Mouse (Mus musculus) kidney, embryonic 16.5 days (tissue): Measurements from ENCODE around the gene Ldb2. TPM values are rescaled to one million over a fixed set of nuclear protein-coding genes. Genes with fewer than 3 reads are reported as not detected.

ENCODE experiments used
- ATAC-seq: fragments of 200-750 bp; cut with Nextera tagmentation; 2 replicates; pipeline ENCODE4 v1.8.0; 2017; ENCODE audit warnings: moderate TSS enrichment; ENCODE audit not compliant: low FRiP score, low TSS enrichment
- H3K27ac ChIP-seq: fragments of 300-500 bp; sonication (generic); 2 replicates; pipeline ENCODE4 v1.5.1; 2014; ENCODE audit warnings: low read length
- H3K27me3 ChIP-seq: fragments of 300-500 bp; sonication (generic); 2 replicates; pipeline ENCODE4 v1.6.1; 2014; ENCODE audit warnings: low read length, control low read depth, mixed read lengths; ENCODE audit not compliant: insufficient read depth
- H3K36me3 ChIP-seq: fragments of 300-500 bp; sonication (generic); 2 replicates; pipeline ENCODE4 v1.6.1; 2014; ENCODE audit warnings: low read length, control low read depth, mixed read lengths; ENCODE audit not compliant: insufficient read depth
- H3K4me1 ChIP-seq: fragments of 300-500 bp; sonication (generic); 2 replicates; pipeline ENCODE4 v1.6.1; 2014; ENCODE audit warnings: low read length, control low read depth, mixed read lengths; ENCODE audit not compliant: insufficient read depth
- H3K4me2 ChIP-seq: fragments of 300-500 bp; sonication (generic); replicated peaks from 2 replicates; pipeline ENCODE4 v1.6.1; 2014; ENCODE audit warnings: low read depth, low read length
- H3K4me3 ChIP-seq: fragments of 300-500 bp; sonication (generic); 2 replicates; pipeline ENCODE4 v1.5.1; 2014; ENCODE audit warnings: mild to moderate bottlenecking, low read length
- H3K9ac ChIP-seq: fragments of 300-500 bp; sonication (generic); replicated peaks from 2 replicates; pipeline ENCODE4 v1.6.1; 2014; ENCODE audit warnings: low read length
- H3K9me3 ChIP-seq: fragments of 300-500 bp; sonication (generic); 2 replicates; pipeline ENCODE4 v1.6.1; 2016; ENCODE audit warnings: low read length, control low read depth
- WGBS: fragments of 180-500 bp; shearing (Covaris S2); extraction: QIAGEN DNeasy Blood & Tissue Kit; methylation state at CpG from one replicate; pipeline ENCODE4 v1.1.7; 2014; 5-methylcytosine and 5-hydroxymethylcytosine counted together
- polyA plus RNA-seq: library from polyadenylated mRNA; unstranded; fragments of >200 nt; fragmentation: Nextera tagmentation; extraction: Ambion mirVana; gene quantifications from 2 replicates; pipeline ENCODE4 v1.2.1, GENCODE M21; 2015

Ldb2 gene
- 115 and 121 TPM in 2 replicates for polyA plus RNA-seq

DNA sequence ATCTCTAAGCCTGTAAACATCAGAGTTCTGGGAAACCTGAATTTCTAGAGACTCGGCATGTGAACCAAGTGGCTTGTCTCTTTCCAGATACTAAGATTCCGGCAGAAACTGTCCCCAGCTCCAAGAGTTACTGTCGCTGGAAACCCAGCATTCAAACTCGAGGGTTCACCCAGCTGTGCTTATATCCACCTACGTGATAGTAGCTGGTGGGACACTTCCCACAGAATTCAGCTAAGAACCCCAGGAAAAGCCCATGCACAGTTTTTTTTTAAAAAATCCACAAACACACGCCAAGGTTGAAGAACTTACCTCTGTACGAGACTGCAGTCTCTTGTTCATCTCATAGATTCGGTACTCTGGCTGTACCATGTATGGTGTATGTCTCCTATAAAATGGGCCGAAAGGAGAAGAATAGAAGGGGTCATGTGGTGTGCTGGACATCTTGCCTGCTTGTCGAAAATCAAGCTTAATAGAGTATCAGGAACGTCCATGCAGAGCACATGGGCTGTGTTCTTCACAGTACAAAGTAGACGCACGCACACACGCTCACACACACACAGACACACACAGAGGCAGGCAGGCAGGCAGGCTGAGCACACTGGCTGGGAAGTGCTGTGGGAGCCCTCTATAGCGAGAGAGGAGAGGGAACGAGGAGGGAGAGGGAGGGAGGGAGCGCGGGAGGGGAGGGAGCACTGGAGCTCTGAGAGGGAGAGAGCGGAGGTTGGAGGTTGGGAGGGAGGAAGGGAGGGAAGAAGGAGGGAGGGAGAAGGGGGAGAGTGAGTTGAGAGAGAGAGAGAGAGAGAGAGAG is at the start of gene Ldb2:
Gene Ldb2, minus strand, starts transcription at position 628 of the 808 bp plus-strand sequence.
- peak within 1 kb of the TSS; percentile 57 for H3K4me3 ChIP-seq
- H3K27me3 ChIP-seq = no peaks in the 10 kb centered on the region
- WGBS = 2% methylated on average over 17 of the region's 19 CpGs
- peaks cover 14% of the 10 kb centered on the region for H3K4me1 ChIP-seq
- H3K9ac ChIP-seq = peak within 1 kb of the TSS; percentile 77
- H3K27ac ChIP-seq = peak within 1 kb of the TSS; percentile 70
- ATAC-seq = peak; percentile 95
- H3K9me3 ChIP-seq = no peaks in the 10 kb centered on the region
- no peaks in the 10 kb centered on the region for H3K36me3 ChIP-seq
- peak within 1 kb of the TSS; percentile 54 for H3K4me2 ChIP-seq

GRCm38 (mm10) chr5:44831287-44831686 is 31.8 kb upstream of the Ldb2 start:
- Histone ChIP-seq H3K36me3 (no peaks in the 10 kb centered on the region), H3K4me2 (no peak overlapping the region), H3K9me3 (no peaks in the 10 kb centered on the region), H3K9ac (no peak overlapping the region), H3K27ac (no peak overlapping the region), H3K4me3 (no peak overlapping the region), H3K27me3 (no peaks in the 10 kb centered on the region), H3K4me1 (no peaks in the 10 kb centered on the region)
- no peak for ATAC-seq
- WGBS = 73% methylated on average over 5 of the region's 5 CpGs

- Histone ChIP-seq H3K4me2 (no peak overlapping the region), H3K4me1 (no peaks in the 10 kb centered on the region), H3K27me3 (no peaks in the 10 kb centered on the region), H3K9ac (no peak overlapping the region), H3K4me3 (no peak overlapping the region), H3K36me3 (no peaks in the 10 kb centered on the region), H3K27ac (no peak overlapping the region), H3K9me3 (no peaks in the 10 kb centered on the region)
- ATAC-seq = no peak
- 89% methylated on average over 1 of the region's 1 CpGs for WGBS
These were observed 16.0 kb upstream of the Ldb2 start for GRCm38 (mm10) chr5:44815506-44815905.

DNA sequence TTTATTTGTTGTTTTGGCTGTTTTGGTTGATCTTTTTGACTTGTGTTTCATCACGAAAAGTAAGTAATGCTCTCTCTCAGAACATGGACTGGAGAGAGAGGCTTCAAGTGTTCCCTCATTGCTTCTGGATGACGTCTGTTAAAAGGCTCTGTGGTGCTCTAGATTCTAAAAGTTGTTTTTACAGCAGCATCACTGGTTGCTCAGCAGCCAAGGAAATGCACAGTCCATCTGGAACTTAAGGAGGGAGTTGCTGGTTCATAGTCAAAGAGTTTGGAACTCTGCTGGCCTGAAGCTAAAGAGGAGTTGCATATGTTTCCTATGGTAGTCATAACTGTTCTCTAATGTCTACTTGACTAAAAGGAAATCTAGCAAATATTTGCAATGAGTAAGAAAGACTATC is 6.5 kb upstream of the Ldb2 start:
- 67% methylated on average over 2 of the region's 2 CpGs for WGBS
- Histone ChIP-seq H3K27me3 (no peaks in the 10 kb centered on the region), H3K4me1 (0 out of 2 replicates have a peak, but pooled peaks cover 2% of the 10 kb centered on the region), H3K9ac (no peak overlapping the region), H3K9me3 (no peaks in the 10 kb centered on the region), H3K27ac (no peak overlapping the region), H3K4me2 (no peak overlapping the region), H3K4me3 (no peak overlapping the region), H3K36me3 (no peaks in the 10 kb centered on the region)
- no peak for ATAC-seq

DNA sequence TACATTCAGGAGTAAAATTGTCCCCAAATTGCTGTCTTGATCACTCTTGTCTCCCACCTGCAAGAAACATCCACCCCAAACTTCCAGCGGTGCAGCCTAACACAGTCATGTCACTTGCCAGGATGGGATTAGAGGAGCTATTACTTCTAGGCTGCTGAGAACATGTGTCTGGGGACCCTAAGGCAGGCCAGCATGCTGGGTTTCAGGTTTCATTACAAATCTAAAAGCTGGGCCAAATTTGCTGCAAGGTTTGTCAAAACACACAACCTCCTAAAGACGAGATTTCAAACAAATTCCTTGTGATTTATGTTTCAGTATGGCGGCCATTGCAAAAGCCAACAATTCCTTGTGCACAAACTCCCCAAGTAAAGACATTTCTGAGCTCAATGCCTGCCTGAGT is 1.6 kb upstream of the Ldb2 start:
- no peak overlapping the region for H3K9ac ChIP-seq
- H3K36me3 ChIP-seq = no peaks in the 10 kb centered on the region
- H3K4me2 ChIP-seq = no peak overlapping the region
- no peak overlapping the region for H3K27ac ChIP-seq
- H3K4me1 ChIP-seq = peaks cover 7% of the 10 kb centered on the region; the same call in 1 of the 2 replicates
- ATAC-seq = no peak
- H3K9me3 ChIP-seq = no peaks in the 10 kb centered on the region
- WGBS = 18% methylated on average over 3 of the region's 3 CpGs
- no peaks in the 10 kb centered on the region for H3K27me3 ChIP-seq
- H3K4me3 ChIP-seq = no peak overlapping the region

- WGBS = 17% methylated on average over 2 of the region's 2 CpGs
- peaks cover 10% of the 10 kb centered on the region; the same call in 1 of the 2 replicates for H3K4me1 ChIP-seq
- H3K4me3 ChIP-seq = peak overlapping the region; percentile 57
- H3K4me2 ChIP-seq = peak overlapping the region; percentile 54
- ATAC-seq = peak; percentile 76
- no peaks in the 10 kb centered on the region for H3K36me3 ChIP-seq
- H3K9me3 ChIP-seq = no peaks in the 10 kb centered on the region
- H3K27ac ChIP-seq = no peak overlapping the region; the same call in 1 of the 2 replicates
- no peaks in the 10 kb centered on the region for H3K27me3 ChIP-seq
- H3K9ac ChIP-seq = no peak overlapping the region
These were observed 381 bp upstream of the Ldb2 start for GRCm38 (mm10) chr5:44799861-44800260.

GRCm38 (mm10) chr5:44798493-44798892 is 987 bp downstream of the Ldb2 start:
- ATAC-seq = no peak
- Histone ChIP-seq H3K36me3 (no peaks in the 10 kb centered on the region), H3K4me3 (peak overlapping the region; percentile 57), H3K9ac (peak overlapping the region; percentile 77), H3K27me3 (no peaks in the 10 kb centered on the region), H3K9me3 (no peaks in the 10 kb centered on the region), H3K4me1 (peaks cover 15% of the 10 kb centered on the region), H3K27ac (peak overlapping the region; percentile 70), H3K4me2 (peak overlapping the region; percentile 54)
- 5% methylated on average over 3 of the region's 3 CpGs for WGBS

DNA sequence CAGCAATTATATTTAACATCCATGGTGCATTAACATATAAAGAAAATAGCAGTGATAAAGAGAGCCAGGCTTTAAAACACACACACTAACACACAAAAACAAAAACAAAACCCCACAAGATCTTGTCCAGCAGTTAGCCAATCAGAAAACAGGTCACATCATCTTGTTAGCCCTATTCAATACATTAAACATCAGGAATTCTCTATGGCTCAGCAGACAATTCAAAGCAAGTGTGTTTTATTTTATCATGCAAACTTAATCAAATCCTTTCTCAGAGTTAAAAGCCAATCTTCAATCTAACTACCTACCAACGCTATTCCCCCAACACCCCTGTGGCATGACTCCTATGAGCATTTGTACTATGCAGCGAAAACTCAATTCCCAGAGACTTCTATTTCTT is 1.4 kb downstream of the Ldb2 start:
- Histone ChIP-seq H3K4me2 (peak overlapping the region; percentile 54), H3K4me1 (peaks cover 15% of the 10 kb centered on the region), H3K27ac (peak overlapping the region; percentile 70), H3K27me3 (no peaks in the 10 kb centered on the region), H3K36me3 (no peaks in the 10 kb centered on the region), H3K9ac (peak overlapping the region; percentile 77), H3K4me3 (peak overlapping the region; percentile 57), H3K9me3 (no peaks in the 10 kb centered on the region)
- no peak for ATAC-seq
- WGBS = 16% methylated on average over 2 of the region's 2 CpGs

DNA sequence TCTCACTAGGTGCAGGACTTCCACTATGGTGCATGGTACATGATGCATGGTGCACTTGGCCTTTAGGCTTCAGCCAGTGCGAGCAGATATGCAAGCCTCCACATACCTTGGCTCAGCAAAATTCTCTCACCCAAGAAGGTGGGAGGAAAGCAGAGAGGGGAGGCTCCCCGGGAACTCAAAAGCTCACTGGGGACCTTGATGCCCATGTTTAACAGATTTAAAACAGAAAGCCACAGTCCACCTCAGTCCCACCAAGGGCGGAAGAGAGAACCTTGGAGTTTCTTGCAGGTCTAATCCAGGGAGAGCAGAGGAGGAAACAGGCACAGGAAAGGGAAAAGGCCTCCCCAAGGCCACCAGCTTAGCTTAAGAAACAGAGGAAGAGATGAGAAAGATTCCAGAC is 14.9 kb downstream of the Ldb2 start:
- Histone ChIP-seq H3K9me3 (no peaks in the 10 kb centered on the region), H3K9ac (no peak overlapping the region), H3K4me3 (no peak overlapping the region), H3K36me3 (no peaks in the 10 kb centered on the region), H3K27me3 (no peaks in the 10 kb centered on the region), H3K4me1 (no peaks in the 10 kb centered on the region), H3K4me2 (no peak overlapping the region), H3K27ac (0 out of 2 replicates have a peak overlapping the region, but pooled peaks have one; percentile 5)
- ATAC-seq = no peak
- WGBS = 56% methylated on average over 3 of the region's 3 CpGs

DNA sequence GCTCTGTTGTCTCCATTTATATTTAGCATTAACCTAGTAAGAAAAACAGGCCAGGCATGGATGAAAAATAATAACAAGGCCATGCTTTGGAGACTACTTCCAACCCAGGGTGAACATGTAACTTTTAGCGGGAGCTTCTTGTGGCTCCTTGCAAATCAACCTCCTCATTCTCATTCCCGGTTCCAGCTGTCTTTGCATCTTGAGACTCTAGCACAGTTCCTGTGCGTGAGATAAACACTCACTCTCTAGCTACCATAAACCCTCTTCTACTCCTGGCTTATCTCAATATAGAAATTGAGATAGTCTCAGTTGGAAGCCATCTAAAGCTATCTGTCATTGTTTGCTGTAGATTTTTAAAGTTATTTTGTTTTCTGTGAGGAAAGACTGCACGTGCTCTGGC is 20.1 kb downstream of the Ldb2 start:
- WGBS = 82% methylated on average over 4 of the region's 4 CpGs
- no peak overlapping the region for H3K4me3 ChIP-seq

More for the DNA sequence above, 20.1 kb downstream of the Ldb2 start:
- ATAC-seq = no peak
- Histone ChIP-seq H3K4me1 (no peaks in the 10 kb centered on the region), H3K27ac (no peak overlapping the region), H3K27me3 (no peaks in the 10 kb centered on the region), H3K36me3 (no peaks in the 10 kb centered on the region), H3K9ac (no peak overlapping the region), H3K9me3 (no peaks in the 10 kb centered on the region), H3K4me2 (no peak overlapping the region)
